Mouse (Mus musculus): ENCODE data around the gene Yju2.

- TF ChIP-seq CTCF (conservative IDR thresholded peaks at IDR 0.05; ENCODE audit: insufficient read depth, insufficient read length, low read depth, low read length) (no peak), POLR2A (IDR thresholded peaks at IDR 0.05; ENCODE audit: low read depth, low read length) (no peak)
These were observed 18.4 kb downstream of the Yju2 start for GRCm38 (mm10) chr17:55977301-55977700.
